Mouse (Mus musculus): ENCODE measurements around the gene Olfr202. TPM values are rescaled to one million over a fixed set of nuclear protein-coding genes. Genes with fewer than 3 reads are reported as not detected.
"Not testable (repeated sequence)": the region's sequence is repeated elsewhere in the genome, so short reads cannot be mapped to it uniquely, and the experiment has no call there.

Gene Olfr202
- not detected for total RNA-seq (2022)

DNA sequence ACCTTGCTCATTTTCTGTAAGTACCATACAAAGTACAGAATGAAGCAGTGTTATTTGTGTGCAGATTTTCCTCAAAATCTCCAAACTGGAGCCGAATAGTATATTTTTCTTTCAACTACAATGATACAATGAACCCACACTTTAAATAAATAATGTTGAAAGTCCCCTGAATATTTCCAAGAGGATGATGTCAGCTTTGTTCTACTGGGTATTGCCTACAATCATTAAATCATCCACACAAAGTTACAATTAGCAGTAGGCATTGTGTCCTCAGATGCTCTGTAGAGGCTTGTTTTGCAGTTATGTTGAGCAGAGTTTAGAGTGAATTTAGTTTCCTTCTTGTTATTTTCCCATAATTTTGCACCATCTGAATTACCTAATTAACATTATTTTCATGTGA is at the start of gene Olfr202:
Gene Olfr202, minus strand, starts transcription at position 101 of the 400 bp plus-strand sequence.
- no peak for DNase-seq

DNA sequence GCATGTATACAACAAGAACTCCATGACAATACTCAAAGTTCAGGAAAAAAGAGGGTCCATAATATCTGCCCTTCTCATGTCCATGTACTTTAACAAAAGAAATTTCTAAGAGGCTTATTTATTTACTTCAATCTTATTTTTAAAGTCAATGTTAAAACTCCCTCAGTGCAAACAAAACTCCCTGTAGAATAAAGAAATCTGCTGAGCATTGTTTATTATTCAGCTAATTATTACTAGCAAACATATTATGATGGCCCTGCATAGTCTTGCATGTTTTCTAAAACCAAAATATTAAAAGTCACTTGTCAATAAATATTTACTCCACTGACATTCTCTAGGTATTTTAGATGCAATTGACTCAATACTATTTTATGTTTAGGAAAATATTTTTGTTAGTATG is 44.4 kb upstream of the Olfr202 start, which contains the start of gene Olfr205:
Gene Olfr205, minus strand, starts transcription at position 101 of the 400 bp plus-strand sequence.
- DNase-seq = no peak

DNA sequence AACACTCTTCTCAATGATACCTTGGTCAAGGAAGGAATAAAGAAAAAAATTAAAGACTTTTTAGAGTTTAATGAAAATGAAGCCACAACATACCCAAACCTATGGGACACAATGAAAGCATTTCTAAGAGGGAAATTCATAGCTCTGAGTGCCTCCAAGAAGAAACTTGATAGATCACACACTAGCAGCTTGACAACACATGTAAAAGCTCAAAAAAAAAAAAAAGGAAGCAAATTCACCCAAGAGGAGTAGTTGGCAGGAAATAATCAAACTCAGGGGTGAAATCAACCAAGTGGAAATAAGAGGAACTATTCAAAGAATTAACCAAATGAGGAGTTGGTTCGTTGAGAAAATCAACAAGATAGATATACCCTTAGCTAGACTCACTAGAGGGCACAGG is 36.7 kb upstream of the Olfr202 start:
- not testable (repeated sequence) for DNase-seq

DNA sequence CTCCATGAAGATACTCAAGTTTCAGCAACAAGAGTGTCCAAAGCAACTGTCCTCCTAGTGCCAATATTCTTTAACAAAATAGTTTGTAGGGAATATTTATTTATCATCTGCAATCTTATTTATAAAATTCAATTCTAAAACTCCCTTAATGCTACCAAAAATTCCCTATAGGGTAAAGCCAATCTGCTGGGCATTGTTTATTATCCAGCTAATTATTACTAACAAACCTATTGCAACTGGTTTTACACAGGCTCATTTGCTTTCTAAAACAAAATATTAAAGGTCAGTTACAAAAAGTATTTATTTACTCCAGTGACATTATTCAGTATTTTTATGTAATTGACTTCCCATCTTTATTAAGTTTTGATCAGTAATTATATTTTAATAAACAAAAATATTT is 31.6 kb upstream of the Olfr202 start, which contains the start of gene Olfr204:
Gene Olfr204, minus strand, starts transcription at position 101 of the 400 bp plus-strand sequence.
- DNase-seq = no peak

DNA sequence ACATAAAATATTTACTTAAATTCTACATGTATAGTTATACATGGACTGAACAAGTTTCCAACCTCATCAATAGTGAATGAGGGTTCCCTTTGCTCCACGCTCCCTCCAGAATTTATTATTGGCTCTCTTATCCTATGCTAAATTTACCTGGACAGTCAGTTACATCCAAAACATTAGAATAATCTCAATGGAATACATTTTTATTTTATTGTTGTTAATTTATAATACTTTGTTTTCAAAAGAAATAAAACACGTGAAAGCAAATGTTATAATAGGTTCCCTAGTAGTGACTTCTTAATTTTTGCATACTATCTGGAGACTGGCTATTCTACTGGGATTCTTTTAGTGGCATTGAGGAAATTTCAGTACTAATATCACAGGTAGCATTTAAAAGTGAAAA is 12.0 kb upstream of the Olfr202 start, which contains the start of gene Olfr203:
Gene Olfr203, plus strand, starts transcription at position 301 of the 400 bp plus-strand sequence.
- DNase-seq = no peak

DNA sequence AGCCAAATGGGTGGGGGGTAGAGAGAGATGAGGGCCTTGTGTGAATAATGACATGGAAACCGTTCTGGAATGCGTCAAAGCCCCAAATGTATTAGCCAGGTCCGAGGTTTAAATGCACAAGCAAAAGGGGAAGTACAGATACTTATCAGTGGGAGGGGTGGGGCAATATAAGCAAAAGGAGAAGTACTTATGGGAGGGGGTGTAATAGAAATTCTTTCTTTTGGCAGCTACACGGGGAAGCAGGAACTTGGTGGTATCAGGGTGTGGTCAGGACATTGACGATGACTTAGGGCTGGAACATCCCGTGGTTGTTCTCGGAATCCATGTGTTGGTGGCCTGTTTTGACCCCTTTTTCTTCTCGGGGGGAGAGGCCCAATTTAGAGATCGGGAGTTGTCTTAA is 983 bp upstream of the Olfr202 start:
- not testable (repeated sequence) for DNase-seq

DNA sequence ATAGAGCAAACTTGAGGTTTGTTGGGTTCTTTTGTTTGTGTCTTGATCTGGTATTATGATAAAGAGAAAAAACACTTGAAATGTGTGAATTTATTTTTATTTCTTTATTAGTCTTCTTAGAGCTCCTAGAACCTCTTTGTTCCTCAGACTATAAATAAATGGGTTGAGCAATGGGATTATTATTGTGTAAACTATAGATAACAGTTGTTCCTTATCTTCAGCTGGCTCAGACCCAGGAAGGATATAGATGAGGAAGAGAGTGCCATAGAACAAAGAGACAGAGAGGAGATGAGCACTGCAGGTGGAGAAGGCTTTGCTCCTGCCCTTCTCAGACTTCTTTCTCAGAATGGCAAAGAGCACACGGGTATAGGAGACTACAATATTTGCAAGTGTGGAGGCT is 3.1 kb downstream of the Olfr202 start:
- DNase-seq = no peak

DNA sequence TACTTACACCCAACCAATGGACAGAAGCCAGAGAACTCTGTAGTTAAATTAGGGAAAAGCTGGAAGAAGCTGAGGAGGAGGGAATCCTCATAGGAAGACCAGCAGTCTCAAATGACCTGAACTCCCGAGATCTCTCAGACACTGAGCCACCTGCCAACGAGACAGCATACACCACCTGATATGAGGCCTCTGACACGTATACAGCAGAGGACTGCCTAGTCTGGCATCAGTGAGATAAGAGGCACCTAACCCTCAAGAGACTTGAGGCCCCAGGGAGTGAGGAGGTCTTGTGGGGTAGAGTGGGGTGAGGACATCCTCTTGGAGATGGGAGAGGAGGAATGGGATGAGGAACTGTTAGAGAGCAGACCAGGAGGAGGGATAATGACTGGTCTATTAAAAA is 6.1 kb downstream of the Olfr202 start:
- DNase-seq = no peak

DNA sequence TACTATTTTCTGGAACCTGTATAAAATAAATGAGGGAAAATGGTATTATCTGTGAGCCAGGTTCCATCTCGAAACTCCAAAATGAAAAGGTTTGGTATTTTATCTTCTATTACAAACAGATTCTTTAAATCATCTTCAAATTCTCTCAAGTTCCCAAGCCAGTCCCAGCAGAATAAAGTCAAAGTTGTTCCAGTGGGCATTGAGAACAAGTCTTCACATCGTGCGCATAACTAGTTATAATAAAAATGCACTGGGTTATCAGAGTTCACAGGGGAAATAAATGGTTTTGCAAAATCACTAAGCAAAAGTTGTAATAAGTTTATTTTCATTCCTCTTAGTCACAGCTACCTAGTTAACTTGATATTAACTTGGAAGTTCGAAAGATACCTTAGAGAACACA is 14.1 kb downstream of the Olfr202 start, which contains the start of gene Olfr201:
Gene Olfr201, minus strand, starts transcription at position 101 of the 400 bp plus-strand sequence.
- DNase-seq = not testable (repeated sequence)

DNA sequence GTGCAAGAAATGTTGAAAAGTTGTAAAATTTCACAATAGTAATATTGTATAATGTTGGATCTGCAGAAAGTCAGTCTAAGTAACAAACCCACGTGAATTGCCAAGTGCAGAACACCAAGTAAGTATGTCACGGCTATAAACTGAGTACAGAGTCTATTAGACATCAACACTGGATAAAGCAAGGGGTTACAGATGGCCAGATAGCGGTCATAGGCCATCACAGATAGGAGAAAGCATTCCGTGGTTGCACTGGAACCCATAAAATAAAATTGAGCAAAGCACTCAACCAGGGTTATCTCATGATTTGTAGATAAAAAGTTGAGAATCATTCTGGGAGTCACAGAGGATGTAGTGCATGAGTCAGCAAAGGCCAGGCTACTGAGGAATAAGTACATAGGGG is 17.5 kb downstream of the Olfr202 start:
- DNase-seq = not testable (repeated sequence)

DNA sequence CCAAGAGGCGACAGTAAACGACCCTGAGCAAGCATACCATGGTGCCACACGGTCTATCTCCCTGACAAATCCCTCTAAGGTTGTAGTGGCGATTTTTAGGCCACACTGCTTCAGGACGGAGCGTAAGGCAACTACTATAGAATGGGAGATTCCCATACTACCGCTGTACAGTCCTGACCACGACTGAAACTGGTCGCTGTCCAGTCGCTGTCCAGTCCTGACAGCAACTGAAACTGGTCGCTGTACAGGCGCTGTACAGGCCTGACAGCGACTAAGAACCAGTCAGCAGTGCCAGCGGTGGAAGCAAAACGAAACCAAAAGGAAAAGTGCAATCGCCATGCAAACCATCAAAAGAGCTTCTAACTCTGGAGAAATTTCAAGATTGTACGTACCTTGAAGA is 36.9 kb downstream of the Olfr202 start:
- no peak for DNase-seq

Other genes with a start within 250 kb of the Olfr202 start
- not detected for gene Olfr187, start 247.0 kb downstream of the Olfr202 start, total RNA-seq (2022)
- not detected for gene Olfr190, start 208.8 kb downstream of the Olfr202 start, total RNA-seq (2022)
- not detected for gene Olfr191, start 197.0 kb downstream of the Olfr202 start, total RNA-seq (2022)
- not detected for gene Olfr193, start 174.9 kb downstream of the Olfr202 start, total RNA-seq (2022)
- not detected for gene Olfr194, start 165.7 kb downstream of the Olfr202 start, total RNA-seq (2022)
- gene Olfr195, start 139.7 kb downstream of the Olfr202 start, total RNA-seq (2022) = not detected
- gene Olfr196, start 116.3 kb downstream of the Olfr202 start, total RNA-seq (2022) = not detected
- gene Olfr198, start 83.3 kb downstream of the Olfr202 start, total RNA-seq (2022) = not detected
- gene Olfr199, start 67.0 kb downstream of the Olfr202 start, total RNA-seq (2022) = not detected
- gene Olfr201, start 14.2 kb downstream of the Olfr202 start, total RNA-seq (2022) = not detected
- gene Olfr203, start 12.1 kb upstream of the Olfr202 start, total RNA-seq (2022) = not detected
- gene Olfr204, start 31.5 kb upstream of the Olfr202 start, total RNA-seq (2022) = not detected
- not detected for gene Olfr205, start 44.3 kb upstream of the Olfr202 start, total RNA-seq (2022)
- gene Olfr206, start 62.5 kb upstream of the Olfr202 start, total RNA-seq (2022) = not detected
- not detected for gene Olfr209, start 77.2 kb upstream of the Olfr202 start, total RNA-seq (2022)
- not detected for gene Gabrr3, start 120.5 kb upstream of the Olfr202 start, total RNA-seq (2022)
- gene Riox2, start 185.0 kb upstream of the Olfr202 start, total RNA-seq (2022) = 10 to 100 TPM; 24.6 to 28.2 (median 26.8) TPM

Data from adrenal gland, adult 8-10 months (tissue).